Mouse (Mus musculus) T-cell, adult 66 days (primary cell): ENCODE data around the gene Rrh. TPM values are rescaled to one million over a fixed set of nuclear protein-coding genes. Genes with fewer than 3 reads are reported as not detected.

ENCODE experiments used
- total RNA-seq, 2 experiments: library from RNA; stranded (reverse); gene quantifications; 3 replicates in 1 of 2; 4 replicates in 1 of 2; pipeline ENCODE4 v1.2.4; 2023

Rrh gene
- 1 to 10 TPM; 2.5 to 4.3 TPM for total RNA-seq

GRCm38 (mm10) chr3:129822206-129822775 is at the start of gene Rrh:
Gene Rrh, minus strand, starts transcription at chr3:129822587.

DNA sequence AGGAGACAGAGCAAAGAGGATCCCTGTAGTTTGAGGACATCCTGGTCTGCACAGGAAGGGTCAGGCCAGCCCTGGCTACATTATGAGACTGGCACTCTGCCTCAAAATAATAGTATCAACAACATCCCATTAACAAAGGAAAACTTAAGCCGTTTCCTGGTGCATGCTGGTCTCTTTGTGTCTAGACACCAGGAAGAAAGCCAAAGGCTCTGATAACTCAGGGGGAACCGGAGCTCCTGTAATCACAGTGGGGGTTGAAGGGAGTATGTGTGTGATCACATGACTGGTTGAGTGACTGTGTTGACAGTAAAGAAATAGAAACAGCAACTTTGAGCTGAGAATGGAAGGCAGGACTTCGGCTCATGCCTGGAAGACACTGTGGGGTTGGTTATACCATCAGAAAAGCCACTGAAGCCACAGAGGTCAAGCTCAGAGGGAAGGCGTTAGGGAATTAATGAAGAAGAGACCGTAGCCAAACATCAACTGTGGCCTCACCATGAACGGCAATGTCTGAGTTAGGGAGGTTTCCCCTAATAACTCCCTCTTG is 13.1 kb upstream of the Rrh start, which contains the start of gene Cfi:
Gene Cfi, plus strand, starts transcription at position 497 of the 547 bp plus-strand sequence.

GRCm38 (mm10) chr3:129831035-129831568 is 8.7 kb upstream of the Rrh start, which contains the start of gene Gar1:
Gene Gar1, minus strand, starts transcription at chr3:129831396.

GRCm38 (mm10) chr3:129803765-129804164 is 18.6 kb downstream of the Rrh start, which contains the start of gene Lrit3:
Gene Lrit3, minus strand, starts transcription at chr3:129804030.

GRCm38 (mm10) chr3:129754650-129755604 is 67.5 kb downstream of the Rrh start, which contains the start of gene Egf:
Gene Egf, minus strand, starts transcription at chr3:129755316.

Other genes with a start within 250 kb of the Rrh start
- 1 to 10 TPM; 1.5 to 4.0 TPM for gene Egf, start 67.3 kb downstream of the Rrh start, total RNA-seq
- gene Lrit3, start 18.6 kb downstream of the Rrh start, total RNA-seq = not detected
- gene Gar1, start 8.8 kb upstream of the Rrh start, total RNA-seq = 10 to 100 TPM; 82.0 to 91.1 TPM
- gene Cfi, start 13.3 kb upstream of the Rrh start, total RNA-seq = not detected
- 10 to 100 TPM in 1 of 2 experiments, 1 to 10 TPM in 1; 9.7 to 13.0 TPM for gene Pla2g12a, start 56.0 kb upstream of the Rrh start, total RNA-seq
- 10 to 100 TPM; 17.7 to 22.6 TPM for gene Casp6, start 78.8 kb upstream of the Rrh start, total RNA-seq
- gene Mcub, start 147.6 kb upstream of the Rrh start, total RNA-seq = 1 to 10 TPM; 2.0 to 2.7 TPM
- 100 to 1,000 TPM; 145 to 147 TPM for gene Sec24b, start 239.0 kb upstream of the Rrh start, total RNA-seq